Mouse (Mus musculus) layer of hippocampus, postnatal 36 days (tissue): ENCODE data around the gene Anxa9. TPM values are rescaled to one million over a fixed set of nuclear protein-coding genes. Genes with fewer than 3 reads are reported as not detected.

Experiments used
- DNase-seq, 2 experiments: peaks; one replicate each; pipeline ENCODE4 v3.0.0; 2022
- total RNA-seq, 2 experiments: library from RNA; stranded (reverse); gene quantifications; 2 replicates each; pipeline ENCODE4 v1.2.3; 2021

Anxa9 gene
- total RNA-seq, 2 experiments from 2014 or later = 0.94 to 1.4 TPM

DNA sequence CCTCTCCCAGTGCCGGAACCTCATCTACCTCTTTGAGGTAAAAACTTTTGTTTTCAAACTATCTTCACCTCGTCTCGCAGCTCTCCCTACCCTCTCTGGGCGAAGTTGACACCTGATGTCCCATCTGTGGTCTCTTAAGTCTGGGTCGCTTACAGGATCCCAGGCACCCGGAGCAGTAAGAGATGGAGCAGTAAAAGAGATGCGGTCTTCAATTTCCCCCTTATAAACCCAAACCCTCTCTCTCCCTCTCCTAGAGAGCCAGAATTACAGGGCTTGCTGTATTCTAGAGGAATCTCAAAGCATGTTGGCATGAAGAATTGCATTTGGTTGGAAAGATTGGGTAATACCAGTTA lies 23.4 kb downstream of the Anxa9 start:
- DNase-seq = no peak

DNA sequence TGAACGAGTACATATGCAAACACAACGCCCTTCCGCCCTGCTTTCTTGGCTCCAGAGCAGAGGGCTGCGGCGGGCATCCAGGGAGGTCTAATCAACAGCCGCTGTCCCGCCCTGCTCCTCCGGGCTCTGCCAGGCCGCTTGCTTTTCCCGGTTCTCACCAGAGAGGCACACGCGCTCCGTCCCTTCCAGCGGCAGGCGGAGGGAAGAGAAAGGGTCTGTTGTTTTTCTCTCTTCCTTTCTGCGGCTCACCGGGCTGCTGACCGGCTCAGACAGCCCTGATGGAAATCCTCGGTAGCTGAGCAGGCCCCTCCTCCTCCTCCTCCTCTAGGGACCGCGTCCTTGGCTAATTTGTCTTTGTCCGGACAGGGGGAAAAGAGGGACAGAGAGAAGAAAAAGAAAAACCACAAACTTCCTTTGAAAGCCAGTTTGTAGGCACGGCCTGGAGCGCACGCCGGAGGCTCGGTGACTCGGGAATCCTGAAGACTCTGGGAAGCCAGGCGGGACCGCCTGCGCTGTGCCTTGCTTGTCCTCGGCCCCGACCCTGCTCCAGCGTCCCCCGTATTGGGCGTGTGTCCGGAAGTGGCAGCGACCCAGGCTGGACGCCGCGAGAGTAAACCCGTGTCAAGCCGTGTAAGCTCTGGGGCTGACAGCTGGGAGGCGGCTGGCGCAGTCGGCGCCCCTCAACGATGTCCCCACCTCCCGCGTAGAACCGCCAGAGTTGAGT lies 23.9 kb downstream of the Anxa9 start:
- DNase-seq = peak; percentile 67 to 75

DNA sequence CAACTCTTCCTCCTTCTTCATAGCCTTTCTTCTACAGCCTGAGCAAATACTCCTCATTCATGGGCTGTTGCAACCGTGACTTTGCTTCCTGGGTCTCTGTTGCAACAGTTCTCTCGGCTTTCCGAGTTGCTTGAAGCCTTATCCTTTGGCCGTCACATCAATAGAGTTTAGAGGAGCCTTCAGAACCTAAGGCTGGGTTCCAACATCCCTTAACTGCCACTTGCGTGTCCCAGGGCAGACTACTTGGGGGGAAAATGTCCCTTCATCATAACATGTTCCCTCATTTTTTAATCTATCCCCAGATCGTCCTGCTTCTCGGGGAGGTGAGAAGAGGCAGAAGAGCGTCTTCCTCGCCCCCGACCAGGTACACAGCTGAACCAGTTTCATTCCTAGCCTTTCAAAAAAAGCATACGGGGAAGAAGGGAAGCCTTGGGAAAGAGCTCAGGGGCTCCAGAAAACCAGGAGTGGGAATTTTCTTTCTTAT lies 24.6 kb downstream of the Anxa9 start:
- peak in 1 of 2 experiments; percentile 18 for DNase-seq

DNA sequence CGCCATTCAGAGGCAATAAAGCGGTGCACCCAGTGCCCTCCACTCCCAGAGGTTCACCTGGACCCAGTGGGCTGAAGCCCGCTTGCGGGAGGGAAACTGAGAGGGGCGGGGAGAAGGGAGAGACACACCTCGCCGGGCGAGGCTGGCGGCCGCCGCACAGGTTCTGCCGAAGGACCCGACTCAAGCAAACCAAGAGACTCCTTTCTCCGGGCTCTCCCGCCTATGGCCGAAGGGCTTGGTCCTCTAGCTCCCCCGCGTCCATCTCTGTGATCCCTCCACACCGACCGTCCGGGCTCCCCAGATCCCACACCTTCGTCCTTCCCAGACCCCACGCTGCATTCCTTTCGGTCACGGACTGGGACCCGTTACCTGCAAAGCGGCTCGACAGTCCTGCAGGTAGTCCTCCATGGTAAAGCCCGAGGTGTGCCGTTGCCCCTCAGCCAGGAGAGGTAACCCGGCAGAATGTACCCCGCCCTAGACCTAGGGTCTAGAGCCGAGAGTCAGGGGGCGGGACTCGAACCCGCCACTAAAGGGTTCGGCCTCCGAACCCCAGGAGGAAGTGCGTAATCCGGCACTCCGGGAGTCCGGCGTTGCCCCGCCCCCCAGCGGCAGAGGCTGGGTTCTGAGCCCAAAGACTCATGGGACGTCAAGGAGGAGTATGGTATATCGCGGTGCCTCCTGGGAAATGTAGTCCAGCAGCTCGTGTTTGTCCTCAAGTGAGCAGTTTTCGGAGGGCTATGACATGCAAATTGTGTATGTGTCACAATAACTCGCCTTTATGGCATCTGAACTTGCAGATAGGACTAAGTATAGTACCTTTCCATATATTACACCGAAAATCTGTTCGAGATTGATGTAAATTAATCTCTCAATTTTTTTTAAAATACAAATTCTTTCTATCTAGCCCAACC lies 25.5 kb downstream of the Anxa9 start, which contains the start of the genes Mindy1 and Prune1:
TSS of gene Mindy1 (plus strand) at position 130 of the 911 bp plus-strand sequence.
TSS of gene Prune1 (minus strand) at position 861 of the 911 bp plus-strand sequence.
- DNase-seq = peak; percentile 97 to 98

DNA sequence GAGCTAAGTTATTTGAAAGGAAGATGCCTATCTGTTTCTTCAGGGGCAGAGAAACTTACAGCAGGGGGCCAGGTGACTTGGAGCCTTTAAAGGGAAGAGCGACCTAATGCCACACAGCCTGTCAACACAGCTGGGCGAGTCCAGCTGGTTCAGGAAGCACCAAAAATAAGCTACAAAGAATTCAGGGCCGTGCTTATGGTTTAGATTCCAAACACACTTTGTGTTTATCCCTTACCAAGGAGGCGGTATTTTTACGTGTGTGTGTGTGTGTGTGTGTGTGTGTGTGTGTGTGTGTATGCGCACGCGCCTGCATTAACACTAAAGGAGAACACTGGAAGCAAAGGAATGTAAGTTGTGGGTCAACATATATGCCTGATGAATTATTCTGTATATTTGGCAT lies 26.2 kb downstream of the Anxa9 start:
- DNase-seq = no peak

DNA sequence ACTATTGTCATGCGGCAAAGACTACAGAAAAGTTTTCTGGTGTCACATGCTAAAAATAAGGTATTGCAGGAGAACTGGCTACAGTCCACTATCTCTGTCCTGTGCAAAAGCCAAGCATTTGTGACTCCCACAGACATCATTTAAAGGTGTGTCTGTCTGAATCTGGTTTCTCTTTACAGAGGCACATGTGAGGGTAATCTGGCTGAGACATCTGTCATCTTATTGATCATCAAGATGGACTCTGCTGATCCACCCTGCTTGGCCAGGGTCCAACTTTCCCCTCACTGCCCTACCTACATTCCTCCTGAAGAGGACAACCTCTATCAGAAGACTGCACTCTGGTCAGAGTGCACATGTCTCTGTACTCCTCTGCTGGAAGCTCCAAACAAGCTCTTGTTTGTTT lies 29.8 kb downstream of the Anxa9 start:
- DNase-seq = no peak

DNA sequence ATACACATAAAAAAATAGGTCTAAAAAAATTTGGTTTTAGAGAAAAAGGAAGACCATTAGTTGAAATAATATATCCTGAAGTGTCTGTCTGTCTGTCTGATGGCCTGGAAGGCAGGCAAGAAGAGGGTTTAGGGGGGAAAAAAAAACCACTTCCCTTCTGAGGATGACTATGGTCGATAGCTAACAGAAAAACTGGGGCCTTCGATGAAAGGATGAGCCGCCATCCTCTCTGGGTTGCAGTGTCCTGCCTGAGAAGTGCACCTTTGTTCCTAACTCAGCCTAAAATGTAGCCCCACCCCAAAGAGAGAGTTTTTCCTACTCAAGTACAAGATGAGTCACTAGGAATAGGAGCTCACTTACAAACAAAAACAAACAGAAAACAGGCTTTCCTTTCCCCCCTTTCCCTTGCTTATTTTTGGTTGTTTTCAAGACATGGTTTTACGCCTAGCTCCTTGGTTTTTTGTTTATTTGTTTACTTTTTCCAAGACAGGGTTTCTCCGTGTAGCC lies 30.5 kb downstream of the Anxa9 start:
- no peak for DNase-seq

DNA sequence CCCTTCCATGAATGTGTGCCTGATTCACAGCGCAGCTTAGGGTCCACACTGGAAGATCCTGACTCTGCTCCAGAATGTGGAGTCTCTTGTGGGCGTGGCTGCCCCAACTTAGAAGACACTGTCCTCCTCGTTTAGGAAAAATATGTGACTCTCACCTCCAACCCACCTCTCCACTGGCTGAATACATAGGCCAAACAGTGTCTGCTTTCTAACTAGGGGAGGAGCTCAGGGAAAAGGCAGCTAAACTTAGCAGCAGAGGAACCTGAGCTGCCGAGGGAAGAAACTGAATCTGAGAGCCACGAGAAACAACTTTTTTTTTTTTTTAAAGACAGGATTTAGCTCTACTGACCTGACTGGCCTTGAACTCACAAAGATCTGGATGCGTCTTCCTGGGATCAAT lies 31.8 kb downstream of the Anxa9 start:
- DNase-seq = no peak

DNA sequence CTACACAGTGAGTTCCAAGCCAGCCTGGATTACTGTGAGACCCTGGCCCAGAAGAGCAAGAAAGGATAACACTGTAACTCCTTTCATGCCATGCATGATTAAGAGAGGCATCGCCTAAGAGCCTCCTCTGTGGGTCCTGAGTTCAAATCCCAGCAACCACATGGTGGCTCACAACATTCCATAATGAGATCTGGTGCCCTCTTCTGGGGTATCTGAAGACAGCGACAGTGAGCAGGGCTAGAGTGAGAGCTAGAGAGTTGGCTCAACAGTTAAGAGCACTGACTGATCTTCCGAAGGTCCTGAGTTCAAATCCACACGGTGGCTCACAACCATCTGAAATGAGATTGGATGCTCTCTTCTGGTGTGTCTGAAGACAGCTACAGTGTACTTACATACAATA lies 32.5 kb downstream of the Anxa9 start:
- DNase-seq = no peak

DNA sequence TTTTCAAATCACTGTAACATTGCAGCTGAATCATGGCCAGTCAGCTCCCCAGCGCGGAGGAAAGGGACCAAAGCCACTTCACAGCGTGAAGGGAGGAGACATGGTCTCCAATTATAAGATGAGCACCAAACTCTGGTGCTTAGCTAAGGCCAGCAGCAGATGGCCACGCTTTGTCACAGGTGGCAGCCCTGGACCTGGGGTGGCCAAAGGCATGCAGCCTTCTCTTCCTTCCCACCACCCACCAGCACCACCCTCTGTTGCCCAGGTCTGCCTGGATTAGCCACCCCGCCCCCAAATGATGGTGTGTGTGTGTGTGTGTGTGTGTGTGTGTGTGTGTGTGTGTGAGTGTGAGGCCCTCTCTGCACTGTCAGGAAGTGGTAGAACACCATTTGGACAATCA lies 33.5 kb downstream of the Anxa9 start:
- DNase-seq = no peak

DNA sequence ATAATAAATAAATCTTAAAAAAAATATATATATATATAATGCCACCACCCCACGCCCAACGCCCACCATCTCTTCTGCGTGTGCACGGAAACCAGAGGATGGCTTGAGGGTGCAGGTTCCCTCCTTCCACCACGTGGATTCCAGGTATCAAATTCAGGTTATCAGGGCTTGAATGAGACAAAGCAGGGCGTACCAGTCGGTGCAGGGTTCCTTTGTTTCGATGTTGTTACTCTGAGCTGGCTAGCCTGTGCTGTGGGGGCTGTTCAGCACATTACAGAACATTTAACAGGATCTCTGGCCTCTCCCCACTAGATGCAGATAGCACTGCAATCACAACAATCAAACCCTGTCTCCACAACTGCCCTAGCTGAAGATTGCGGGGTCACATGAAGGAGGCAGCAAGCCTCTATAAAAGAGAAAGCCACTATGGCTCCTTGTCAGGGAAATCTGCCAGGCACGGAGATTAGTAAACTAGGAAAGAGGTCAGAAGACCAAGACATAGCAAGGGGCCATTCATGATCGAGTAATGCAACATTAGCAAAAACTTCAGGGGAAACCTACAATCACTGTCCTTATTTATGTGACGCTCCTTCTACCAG lies 36.1 kb downstream of the Anxa9 start:
- no peak for DNase-seq

DNA sequence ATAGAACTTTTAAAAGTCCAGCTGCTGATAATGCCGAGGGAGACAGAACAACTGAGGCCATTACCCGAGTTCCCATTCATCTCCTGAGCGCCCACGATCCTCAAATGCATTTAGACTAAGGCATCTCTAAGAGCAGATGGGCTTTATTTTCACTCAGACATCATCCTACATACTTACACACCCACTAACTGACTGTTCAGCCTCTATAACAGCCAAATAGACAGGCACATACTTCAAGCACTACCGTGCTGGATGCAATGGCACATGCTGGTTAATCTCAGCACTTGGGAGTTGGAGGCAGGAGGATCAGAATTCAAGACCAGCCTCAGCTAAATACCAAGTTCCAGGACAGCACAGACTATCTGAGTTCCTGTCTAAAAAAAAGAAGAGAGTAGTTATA lies 37.2 kb downstream of the Anxa9 start:
- no peak for DNase-seq

DNA sequence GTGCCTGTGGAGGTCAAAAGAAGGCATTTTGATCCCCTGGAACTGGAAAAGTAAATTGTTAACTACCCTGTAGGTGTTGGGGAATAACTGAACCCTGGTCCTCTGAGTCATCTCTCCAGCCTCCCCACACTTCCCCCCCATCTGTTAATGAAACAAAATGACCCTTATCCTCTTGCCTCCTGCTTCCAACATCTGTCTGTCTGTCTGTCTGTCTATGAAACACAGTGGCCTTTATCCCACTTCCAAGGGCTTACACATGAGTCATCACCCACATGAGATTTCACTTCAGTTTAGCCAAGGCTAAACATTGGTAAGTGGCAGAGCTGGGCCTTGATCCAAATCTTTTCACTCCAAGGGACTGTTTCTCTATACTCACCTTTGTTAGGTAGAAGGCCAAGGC lies 39.1 kb downstream of the Anxa9 start:
- no peak for DNase-seq

DNA sequence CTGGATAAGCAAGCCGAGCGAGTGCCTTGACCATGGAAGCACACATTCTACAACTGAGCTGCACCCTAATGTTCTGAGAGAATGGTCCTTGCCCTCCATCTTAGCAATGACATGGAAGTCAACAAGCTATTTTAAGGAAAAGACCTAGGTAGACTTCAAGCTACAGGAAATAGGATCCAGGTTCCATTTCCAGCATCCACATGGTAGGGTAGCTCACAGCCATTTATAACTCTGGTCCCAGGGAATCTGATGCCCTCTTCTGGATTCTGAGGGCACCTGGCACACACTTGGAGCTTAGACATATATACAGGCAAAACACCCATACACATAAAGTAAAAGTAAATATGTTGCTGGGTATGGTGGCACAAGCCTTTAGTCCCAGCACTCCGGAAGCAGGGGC lies 40.9 kb downstream of the Anxa9 start:
- DNase-seq = no peak

DNA sequence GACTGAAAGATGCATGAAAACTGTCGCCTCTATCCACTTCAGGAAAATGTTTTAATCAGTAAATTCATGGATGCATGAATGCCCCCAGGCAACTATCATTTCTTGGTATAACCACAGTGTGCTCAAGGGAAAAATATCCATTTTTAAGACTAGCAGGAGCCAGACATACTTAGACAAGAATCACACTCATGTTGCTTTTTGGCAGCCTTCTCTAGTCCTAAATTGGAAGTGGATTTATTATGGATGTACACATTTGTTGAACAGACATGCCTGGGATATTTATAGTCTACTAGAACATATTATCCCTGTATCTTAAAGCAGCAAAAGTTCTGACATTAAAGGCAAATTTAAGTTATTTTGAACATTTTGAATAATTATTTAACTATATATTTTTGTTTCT lies 42.3 kb downstream of the Anxa9 start:
- no peak for DNase-seq

DNA sequence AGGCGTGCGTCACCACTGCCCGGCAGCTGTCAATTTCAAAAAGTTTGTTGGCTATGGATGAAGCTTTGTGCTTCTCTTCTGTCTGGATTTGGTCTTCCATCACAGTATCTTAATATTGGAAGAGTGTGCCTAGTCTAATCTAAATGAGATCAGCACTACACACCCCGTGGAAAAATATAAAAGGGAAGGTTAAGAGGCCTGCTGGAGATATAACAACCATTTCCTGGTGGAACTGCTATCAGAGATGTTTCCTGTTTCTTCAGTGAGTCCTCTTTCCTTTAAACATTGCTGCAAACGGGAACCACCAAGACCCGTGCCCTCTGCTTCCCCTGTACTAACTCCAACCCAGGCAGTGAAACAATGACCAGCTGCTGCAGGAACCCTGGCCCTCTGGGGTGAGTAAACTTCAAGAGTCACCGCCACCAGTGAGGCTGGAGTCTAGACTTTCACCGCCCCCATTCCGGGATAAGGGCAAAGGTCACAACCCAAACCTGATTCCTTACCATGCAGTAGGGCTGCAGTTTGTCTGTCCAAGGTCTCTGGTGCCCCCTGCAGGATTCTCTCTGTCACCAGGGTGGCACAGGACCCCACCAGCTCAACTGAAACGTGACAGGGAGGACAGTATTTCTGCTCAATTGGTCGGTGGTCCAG lies 43.8 kb downstream of the Anxa9 start:
- peak; percentile 32 to 45 for DNase-seq

DNA sequence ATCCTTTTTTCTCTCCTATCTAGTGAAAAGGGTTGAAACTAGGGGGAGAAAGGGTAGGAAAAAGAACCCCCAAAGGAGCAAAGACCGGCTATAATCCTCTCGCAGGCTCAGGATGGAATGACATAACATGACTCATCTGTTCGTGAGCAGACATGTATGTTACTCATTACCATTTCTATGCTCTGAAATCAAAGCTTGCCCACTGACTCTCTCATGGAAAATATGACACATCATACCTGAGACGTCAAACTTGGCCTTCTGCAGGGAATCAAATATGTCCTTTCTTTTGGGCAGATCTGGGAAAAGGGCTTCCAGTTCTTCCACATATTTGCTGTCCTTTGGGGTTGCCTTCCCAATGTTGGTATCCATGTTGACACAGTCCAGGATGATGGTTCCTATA lies 45.0 kb downstream of the Anxa9 start:
- DNase-seq = no peak

DNA sequence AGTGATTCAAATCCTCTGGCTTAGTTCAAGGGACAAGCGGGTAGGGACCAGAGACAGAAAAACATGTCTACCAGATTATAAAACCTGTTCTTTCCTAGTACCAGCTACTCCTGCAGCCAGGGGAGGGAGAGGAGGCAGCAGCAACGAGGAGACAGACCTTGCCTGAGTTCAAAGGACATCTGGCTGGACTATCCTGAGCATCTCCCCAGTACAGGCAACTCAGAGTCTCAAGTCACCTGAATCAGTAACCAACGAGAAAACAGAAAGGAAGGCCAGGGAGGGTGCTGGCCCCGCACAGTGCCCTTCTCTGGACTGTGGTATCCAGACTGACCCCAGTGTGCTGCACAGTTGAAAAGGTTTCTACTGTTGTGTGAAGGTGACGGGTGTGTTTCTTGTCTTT lies 50.0 kb downstream of the Anxa9 start:
- DNase-seq = no peak

DNA sequence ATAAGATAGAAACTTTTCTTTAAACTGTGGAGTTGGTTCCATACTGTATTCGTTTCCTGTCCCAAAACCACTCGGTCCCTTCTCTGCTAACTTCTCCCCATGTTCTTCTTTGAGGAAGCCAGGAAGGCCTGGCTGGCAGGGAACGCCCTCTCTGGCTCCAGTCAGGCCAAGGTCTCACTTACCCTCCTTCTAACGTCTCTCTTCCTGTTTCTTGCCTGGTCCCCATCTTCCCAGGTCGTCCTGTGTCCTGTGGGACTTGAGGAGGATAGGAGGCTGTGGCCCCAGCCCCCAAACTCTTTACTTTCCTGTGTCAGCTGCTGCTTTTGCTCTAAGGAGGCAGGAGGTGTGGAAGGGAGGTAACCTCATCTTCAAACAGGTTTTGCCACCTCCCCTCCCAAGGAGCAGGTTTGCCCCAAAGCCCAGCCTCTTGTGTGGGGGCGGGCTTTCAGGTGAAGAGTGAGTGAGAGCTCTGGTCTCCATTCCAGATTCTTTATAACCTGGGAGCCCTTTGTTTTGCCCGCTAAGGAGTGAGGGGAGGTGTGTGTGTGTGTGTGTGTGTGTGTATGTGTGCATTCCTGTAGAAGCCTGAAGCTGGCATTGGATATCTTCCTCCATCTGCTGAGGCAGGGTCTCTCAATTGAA lies 56.1 kb downstream of the Anxa9 start, which contains the start of gene Bnipl:
TSS of gene Bnipl (minus strand) at position 411 of the 642 bp plus-strand sequence.
- no peak for DNase-seq

DNA sequence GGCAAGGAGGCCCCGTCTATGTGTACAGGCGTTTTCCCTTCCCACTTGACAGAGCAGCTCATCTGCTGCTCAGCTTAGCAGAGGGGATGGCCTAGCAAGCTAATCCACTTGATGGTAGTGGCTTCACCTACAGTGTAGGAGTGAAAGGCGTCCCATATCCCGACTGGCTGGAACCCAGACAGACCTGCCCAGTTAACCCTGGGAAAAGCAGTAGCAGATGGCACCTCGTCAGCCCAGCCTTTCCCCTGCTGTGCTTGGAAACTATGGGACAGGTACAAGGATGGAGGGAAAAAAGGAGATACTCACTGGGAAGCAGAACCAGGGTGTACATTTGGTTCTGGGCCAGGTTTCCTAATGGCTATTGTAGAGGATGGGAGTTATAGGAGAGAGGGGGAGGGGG lies 56.6 kb downstream of the Anxa9 start:
- no peak for DNase-seq

DNA sequence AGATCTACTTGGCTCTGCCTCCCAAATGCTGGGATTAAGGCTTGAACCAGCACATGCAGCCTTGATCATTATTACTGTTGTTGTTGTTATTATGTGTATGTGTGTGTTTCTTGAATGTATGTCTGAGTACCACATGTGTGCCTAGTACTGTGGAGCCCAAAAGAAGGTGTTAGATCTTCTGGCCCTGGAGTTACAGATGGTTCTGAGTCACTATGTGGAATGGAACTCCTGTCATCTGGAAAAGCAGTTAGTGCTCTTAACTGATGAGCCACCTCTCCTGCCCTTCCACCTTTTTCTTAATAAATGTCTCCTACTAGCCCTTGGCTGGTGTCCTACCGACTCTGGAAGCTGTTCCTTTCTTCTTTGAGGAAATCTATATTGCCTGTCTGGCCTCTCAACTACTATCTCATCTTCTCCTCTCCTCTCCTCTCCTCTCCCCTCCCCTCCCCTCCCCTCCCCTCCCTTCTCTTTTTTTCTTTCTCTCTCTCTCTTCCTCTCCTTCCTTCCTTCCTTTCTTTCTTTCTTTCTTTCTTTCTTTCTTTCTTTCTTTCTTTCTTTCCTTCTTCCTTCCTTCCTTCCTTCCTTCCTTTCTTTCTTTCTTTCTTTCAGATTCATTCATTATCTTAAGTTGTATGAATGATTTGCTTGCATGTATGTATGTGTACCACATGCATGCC lies 59.2 kb downstream of the Anxa9 start:
- DNase-seq = no peak
